Mouse (Mus musculus) lung, embryonic 16.5 days (tissue): ENCODE measurements around the gene Rem2. TPM values are rescaled to one million over a fixed set of nuclear protein-coding genes. Genes with fewer than 3 reads are reported as not detected.

ENCODE experiments used
- ATAC-seq: fragments of 200-750 bp; cut with Nextera tagmentation; 2 replicates; pipeline ENCODE4 v1.8.0; 2017; ENCODE audit warnings: low read depth, mild to moderate bottlenecking, moderate library complexity
- H3K27ac ChIP-seq: fragments of 300-500 bp; sonication (generic); 2 replicates; pipeline ENCODE4 v1.5.1; 2014; ENCODE audit warnings: mild to moderate bottlenecking, control low read depth, low read length
- H3K27me3 ChIP-seq: fragments of 300-500 bp; sonication (generic); 2 replicates; pipeline ENCODE4 v1.6.1; 2014; ENCODE audit warnings: low read depth, low read length, mixed read lengths; ENCODE audit not compliant: control insufficient read depth, insufficient read depth
- H3K36me3 ChIP-seq: fragments of 300-500 bp; sonication (generic); 2 replicates; pipeline ENCODE4 v1.6.1; 2014; ENCODE audit warnings: low read length; ENCODE audit not compliant: control insufficient read depth, insufficient read depth
- H3K4me1 ChIP-seq: fragments of 300-500 bp; sonication (generic); replicated peaks from 2 replicates; pipeline ENCODE4 v1.6.1; 2014; ENCODE audit warnings: low read length, mixed read lengths; ENCODE audit not compliant: control insufficient read depth, insufficient read depth
- H3K4me2 ChIP-seq: fragments of 300-500 bp; sonication (generic); 2 replicates; pipeline ENCODE4 v1.6.1; 2014; ENCODE audit warnings: low read depth, low read length, control low read depth
- H3K4me3 ChIP-seq: fragments of 300-500 bp; sonication (generic); 2 replicates; pipeline ENCODE4 v1.5.1; 2014; ENCODE audit warnings: mild to moderate bottlenecking, low read length, control low read depth
- H3K9ac ChIP-seq: fragments of 300-500 bp; sonication (generic); 2 replicates; pipeline ENCODE4 v1.6.1; 2014; ENCODE audit warnings: low read length, control low read depth
- H3K9me3 ChIP-seq: fragments of 300-500 bp; sonication (generic); 2 replicates; pipeline ENCODE4 v1.6.1; 2016; ENCODE audit warnings: low read length; ENCODE audit not compliant: control insufficient read depth
- WGBS: fragments of 180-500 bp; shearing (Covaris S2); extraction: QIAGEN DNeasy Blood & Tissue Kit; methylation state at CpG from one replicate; pipeline ENCODE4 v1.1.7; 2014; 5-methylcytosine and 5-hydroxymethylcytosine counted together
- polyA plus RNA-seq: library from polyadenylated mRNA; unstranded; fragments of >200 nt; fragmentation: Nextera tagmentation; extraction: Ambion mirVana; gene quantifications from 2 replicates; pipeline ENCODE4 v1.2.1, GENCODE M21; 2015

Gene Rem2
- polyA plus RNA-seq, 1 experiment from 2014 or later, result 22.4 TPM

- Histone ChIP-seq H3K4me1 (no peaks in the 10 kb centered on the region), H3K36me3 (no peaks in the 10 kb centered on the region), H3K9ac (no peak overlapping the region), H3K4me3 (no peak overlapping the region), H3K4me2 (no peak overlapping the region), H3K9me3 (no peaks in the 10 kb centered on the region), H3K27ac (no peak overlapping the region), H3K27me3 (no peaks in the 10 kb centered on the region)
- ATAC-seq, result no peak
- 79% methylated on average over 14 of the region's 14 CpGs for WGBS
Measured at GRCm38 (mm10) chr14:54496706-54497105, 20.8 kb downstream of the Rem2 start.

GRCm38 (mm10) chr14:54499330-54499729 is 23.4 kb downstream of the Rem2 start:
- no peak for ATAC-seq
- Histone ChIP-seq H3K4me1 (no peaks in the 10 kb centered on the region), H3K27ac (no peak overlapping the region), H3K9ac (no peak overlapping the region), H3K9me3 (no peaks in the 10 kb centered on the region), H3K36me3 (no peaks in the 10 kb centered on the region), H3K4me3 (no peak overlapping the region), H3K4me2 (no peak overlapping the region), H3K27me3 (no peaks in the 10 kb centered on the region)
- 50% methylated on average over 2 of the region's 2 CpGs for WGBS

GRCm38 (mm10) chr14:54501365-54501764 is 25.5 kb downstream of the Rem2 start:
- Histone ChIP-seq H3K36me3 (no peaks in the 10 kb centered on the region), H3K4me2 (no peak overlapping the region), H3K4me1 (no peaks in the 10 kb centered on the region), H3K9me3 (no peaks in the 10 kb centered on the region), H3K4me3 (no peak overlapping the region), H3K27me3 (no peaks in the 10 kb centered on the region), H3K9ac (no peak overlapping the region), H3K27ac (no peak overlapping the region)
- no peak for ATAC-seq
- WGBS, result 53% methylated on average over 2 of the region's 2 CpGs

- Histone ChIP-seq H3K27me3 (no peaks in the 10 kb centered on the region), H3K27ac (no peak overlapping the region), H3K4me3 (no peak overlapping the region), H3K36me3 (peaks cover 14% of the 10 kb centered on the region), H3K9ac (no peak overlapping the region), H3K4me1 (no peaks in the 10 kb centered on the region), H3K9me3 (no peaks in the 10 kb centered on the region), H3K4me2 (no peak overlapping the region)
- ATAC-seq, result no peak
- 74% methylated on average over 2 of the region's 2 CpGs for WGBS
Measured at GRCm38 (mm10) chr14:54503092-54503491, 27.2 kb downstream of the Rem2 start.

GRCm38 (mm10) chr14:54509774-54510173 is 33.9 kb downstream of the Rem2 start:
- no peak for ATAC-seq
- H3K36me3 ChIP-seq, result peaks cover 74% of the 10 kb centered on the region
- WGBS, result 90% methylated on average over 9 of the region's 9 CpGs
- H3K4me3 ChIP-seq, result no peak overlapping the region
- peaks cover 7% of the 10 kb centered on the region for H3K9me3 ChIP-seq
- no peak overlapping the region for H3K4me2 ChIP-seq
- H3K27me3 ChIP-seq, result no peaks in the 10 kb centered on the region
- H3K9ac ChIP-seq, result no peak overlapping the region
- H3K27ac ChIP-seq, result no peak overlapping the region
- H3K4me1 ChIP-seq, result no peaks in the 10 kb centered on the region

- Histone ChIP-seq H3K27me3 (no peaks in the 10 kb centered on the region), H3K4me2 (peak overlapping the region; percentile 64), H3K4me1 (peaks cover 13% of the 10 kb centered on the region), H3K9ac (peak overlapping the region; percentile 83), H3K4me3 (peak overlapping the region; percentile 75), H3K27ac (peak overlapping the region; percentile 66), H3K9me3 (peaks cover 7% of the 10 kb centered on the region), H3K36me3 (peaks cover 32% of the 10 kb centered on the region)
- ATAC-seq, result peak; percentile 50; the same call in 1 of the 2 replicates
- 3% methylated on average over 17 of the region's 17 CpGs for WGBS
Measured at GRCm38 (mm10) chr14:54516710-54517310, 40.9 kb downstream of the Rem2 start.

- no peak for ATAC-seq
- Histone ChIP-seq H3K36me3 (no peaks in the 10 kb centered on the region), H3K9me3 (no peaks in the 10 kb centered on the region), H3K4me3 (no peak overlapping the region), H3K4me1 (peaks cover 12% of the 10 kb centered on the region), H3K27ac (no peak overlapping the region), H3K27me3 (no peaks in the 10 kb centered on the region), H3K4me2 (no peak overlapping the region), H3K9ac (no peak overlapping the region)
- 28% methylated on average over 6 of the region's 6 CpGs for WGBS
Measured at GRCm38 (mm10) chr14:54523600-54523999, 47.7 kb downstream of the Rem2 start.

- WGBS, result 2% methylated on average over 18 of the region's 18 CpGs
- peak overlapping the region; percentile 71 for H3K4me2 ChIP-seq
- H3K27ac ChIP-seq, result no peak overlapping the region
- no peaks in the 10 kb centered on the region for H3K36me3 ChIP-seq
- H3K4me3 ChIP-seq, result peak overlapping the region; percentile 47
- no peaks in the 10 kb centered on the region for H3K9me3 ChIP-seq
- H3K27me3 ChIP-seq, result no peaks in the 10 kb centered on the region
- peaks cover 14% of the 10 kb centered on the region for H3K4me1 ChIP-seq
- peak; percentile 51 for ATAC-seq
- peak overlapping the region; percentile 67 for H3K9ac ChIP-seq
Measured at GRCm38 (mm10) chr14:54527227-54528006, 51.5 kb downstream of the Rem2 start.

- Histone ChIP-seq H3K9me3 (no peaks in the 10 kb centered on the region), H3K4me3 (no peak overlapping the region; the same call in 1 of the 2 replicates), H3K4me2 (peak overlapping the region; percentile 71; the same call in 1 of the 2 replicates), H3K27ac (no peak overlapping the region), H3K9ac (no peak overlapping the region), H3K27me3 (no peaks in the 10 kb centered on the region), H3K36me3 (no peaks in the 10 kb centered on the region), H3K4me1 (peaks cover 14% of the 10 kb centered on the region)
- 0 out of 2 replicates have a peak, but pooled peaks have one; percentile 9 for ATAC-seq
- WGBS, result 22% methylated on average over 5 of the region's 5 CpGs
Measured at GRCm38 (mm10) chr14:54528007-54528393, 52.1 kb downstream of the Rem2 start.
